Mouse (Mus musculus) cerebellum, adult 2 months (tissue): ENCODE results near the gene Nphp4.

Source experiments
- CTCF ChIP-seq: fragments of 200-500 bp; IDR thresholded peaks from 2 replicates; pipeline ENCODE4 v1.5.1; 2011; ENCODE audit warnings: low read depth, mild to moderate bottlenecking, control low read depth, low read length, moderate library complexity, borderline replicate concordance; ENCODE audit not compliant: insufficient read depth
- POLR2A ChIP-seq: fragments of 200-500 bp; IDR thresholded peaks from 2 replicates; pipeline ENCODE4 v1.6.1; 2011; ENCODE audit warnings: low read length, control low read depth, borderline replicate concordance; ENCODE audit not compliant: insufficient read depth

DNA sequence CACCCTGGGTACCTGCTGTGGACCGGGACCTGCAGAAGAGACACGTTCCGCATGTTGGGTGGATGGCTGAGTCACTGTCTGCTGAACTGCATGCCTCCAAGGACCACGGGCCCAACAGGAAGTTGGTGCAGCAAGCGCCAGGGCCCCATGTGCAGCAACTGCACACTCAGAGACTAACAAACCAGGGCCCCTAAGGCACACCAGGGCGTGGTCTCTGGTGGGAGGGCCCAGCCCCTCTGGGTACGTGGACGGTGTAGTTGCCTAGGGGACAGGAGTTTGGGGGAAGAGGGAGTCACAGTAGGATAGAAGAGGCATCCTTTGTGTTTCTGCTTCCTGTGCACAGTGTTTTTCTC lies 27.9 kb upstream of the Nphp4 start:
- TF ChIP-seq CTCF (no peak), POLR2A (no peak)
